Mouse (Mus musculus) limb, embryonic 10.5 days (tissue): ENCODE data around the gene Plac9a. TPM values are rescaled to one million over a fixed set of nuclear protein-coding genes. Genes with fewer than 3 reads are reported as not detected.
"Not testable (repeated sequence)": the region's sequence is repeated elsewhere in the genome, so short reads cannot be mapped to it uniquely, and the experiment has no call there.

ENCODE experiments used
- DNase-seq: peaks from one replicate; pipeline ENCODE4 v3.0.0-alpha.2; 2017; ENCODE audit warnings: low spot score
- H3K27ac ChIP-seq: fragments of 300-500 bp; sonication (generic); 2 replicates; pipeline ENCODE4 v1.5.1; 2016; ENCODE audit warnings: mild to moderate bottlenecking
- H3K27me3 ChIP-seq: fragments of 300-500 bp; sonication (generic); 2 replicates; pipeline ENCODE4 v1.6.1; 2016; ENCODE audit warnings: low read depth, mild to moderate bottlenecking; ENCODE audit not compliant: poor library complexity, severe bottlenecking
- H3K36me3 ChIP-seq: fragments of 300-500 bp; sonication (generic); 2 replicates; pipeline ENCODE4 v1.6.1; 2016; ENCODE audit warnings: mild to moderate bottlenecking, moderate library complexity
- H3K4me1 ChIP-seq: fragments of 300-500 bp; sonication (generic); 2 replicates; pipeline ENCODE4 v1.6.1; 2016
- H3K4me3 ChIP-seq: fragments of 300-500 bp; sonication (generic); 2 replicates; pipeline ENCODE4 v1.5.1; 2016; ENCODE audit warnings: mild to moderate bottlenecking, moderate library complexity
- H3K9me3 ChIP-seq: fragments of 300-500 bp; sonication (generic); replicated peaks from 2 replicates; pipeline ENCODE4 v1.6.1; 2016; ENCODE audit warnings: mild to moderate bottlenecking
- WGBS: fragments of 180-500 bp; shearing (Covaris S2); methylation state at CpG from one replicate; pipeline ENCODE4 v1.1.7; 2016; 5-methylcytosine and 5-hydroxymethylcytosine counted together
- polyA plus RNA-seq: library from polyadenylated mRNA; unstranded; fragments of >200 nt; fragmentation: Nextera tagmentation; extraction: Ambion mirVana; gene quantifications from 2 replicates; pipeline ENCODE4 v1.2.1, GENCODE M21; 2016

Plac9a gene
- not detected in 2 replicates for polyA plus RNA-seq

GRCm38 (mm10) chr14:25903000-25903399 is at the start of gene Plac9a:
TSS of gene Plac9a (minus strand) at chr14:25903100.
- DNase-seq, H3K4me3 ChIP-seq, H3K4me1 ChIP-seq, H3K27me3 ChIP-seq, H3K36me3 ChIP-seq, H3K9me3 ChIP-seq, H3K27ac ChIP-seq: not testable (repeated sequence)
- no CpG with 5 or more reads among the region's 10 CpGs for WGBS

- H3K4me3 ChIP-seq, H3K9me3 ChIP-seq, H3K27me3 ChIP-seq, DNase-seq, H3K36me3 ChIP-seq, H3K4me1 ChIP-seq, H3K27ac ChIP-seq: not testable (repeated sequence)
- no CpG with 5 or more reads among the region's 8 CpGs for WGBS
These were observed 35.1 kb upstream of the Plac9a start, which contains the start of gene Cphx1 for GRCm38 (mm10) chr14:25938004-25938403. TSS of gene Cphx1 (plus strand) at chr14:25938304.

- not testable (repeated sequence) for H3K27ac ChIP-seq, DNase-seq, H3K27me3 ChIP-seq, H3K4me1 ChIP-seq, H3K4me3 ChIP-seq, H3K9me3 ChIP-seq, H3K36me3 ChIP-seq
- WGBS, result no CpG with 5 or more reads among the region's 5 CpGs
These were observed 34.1 kb upstream of the Plac9a start for GRCm38 (mm10) chr14:25936867-25937630.

- not testable (repeated sequence) for H3K4me3 ChIP-seq
These were observed 24.6 kb upstream of the Plac9a start, which contains the start of gene Tmem254a for GRCm38 (mm10) chr14:25927562-25927881. TSS of gene Tmem254a (minus strand) at chr14:25927672.

GRCm38 (mm10) chr14:25926814-25927561 is 24.1 kb upstream of the Plac9a start:
- not testable (repeated sequence) for H3K9me3 ChIP-seq

More at GRCm38 (mm10) chr14:25927562-25927881, 24.6 kb upstream of the Plac9a start, which contains the start of gene Tmem254a:
- H3K27me3 ChIP-seq, DNase-seq, H3K27ac ChIP-seq, H3K9me3 ChIP-seq, H3K4me1 ChIP-seq, H3K36me3 ChIP-seq: not testable (repeated sequence)
- no CpG with 5 or more reads among the region's 10 CpGs for WGBS

GRCm38 (mm10) chr14:25918427-25919170 is 15.7 kb upstream of the Plac9a start:
- not testable (repeated sequence) for H3K27ac ChIP-seq, H3K36me3 ChIP-seq, H3K27me3 ChIP-seq, H3K4me1 ChIP-seq, H3K9me3 ChIP-seq, H3K4me3 ChIP-seq, DNase-seq
- no CpG with 5 or more reads among the region's 5 CpGs for WGBS

More at GRCm38 (mm10) chr14:25926814-25927561, 24.1 kb upstream of the Plac9a start:
- not testable (repeated sequence) for DNase-seq, H3K27me3 ChIP-seq, H3K36me3 ChIP-seq, H3K4me3 ChIP-seq, H3K27ac ChIP-seq, H3K4me1 ChIP-seq
- WGBS, result no CpG with 5 or more reads among the region's 44 CpGs

GRCm38 (mm10) chr14:25908976-25909375 is 6.1 kb upstream of the Plac9a start:
- not testable (repeated sequence) for H3K36me3 ChIP-seq, H3K27me3 ChIP-seq, DNase-seq, H3K4me1 ChIP-seq, H3K4me3 ChIP-seq, H3K27ac ChIP-seq, H3K9me3 ChIP-seq
- WGBS, result no CpG with 5 or more reads among the region's 8 CpGs

- not testable (repeated sequence) for H3K4me1 ChIP-seq, H3K27me3 ChIP-seq, H3K9me3 ChIP-seq, H3K4me3 ChIP-seq, H3K36me3 ChIP-seq, DNase-seq, H3K27ac ChIP-seq
- WGBS, result no CpG with 5 or more reads among the region's 9 CpGs
These were observed 4.4 kb upstream of the Plac9a start for GRCm38 (mm10) chr14:25907272-25907671.

- not testable (repeated sequence) for DNase-seq, H3K27ac ChIP-seq, H3K9me3 ChIP-seq, H3K4me1 ChIP-seq, H3K36me3 ChIP-seq, H3K4me3 ChIP-seq, H3K27me3 ChIP-seq
- 91% methylated on average over 1 of the region's 5 CpGs for WGBS
These were observed 2.3 kb upstream of the Plac9a start for GRCm38 (mm10) chr14:25905243-25905642.

- not testable (repeated sequence) for H3K27ac ChIP-seq, H3K36me3 ChIP-seq, DNase-seq, H3K27me3 ChIP-seq, H3K4me3 ChIP-seq, H3K4me1 ChIP-seq, H3K9me3 ChIP-seq
- no CpG with 5 or more reads among the region's 7 CpGs for WGBS
These were observed 7.2 kb downstream of the Plac9a start for GRCm38 (mm10) chr14:25895686-25896085.

GRCm38 (mm10) chr14:25894566-25894965 is 8.3 kb downstream of the Plac9a start:
- not testable (repeated sequence) for DNase-seq, H3K4me1 ChIP-seq, H3K4me3 ChIP-seq, H3K27ac ChIP-seq, H3K27me3 ChIP-seq, H3K9me3 ChIP-seq, H3K36me3 ChIP-seq
- WGBS, result no CpG with 5 or more reads among the region's 3 CpGs

GRCm38 (mm10) chr14:25885886-25886285 is 17.0 kb downstream of the Plac9a start:
- H3K27me3 ChIP-seq, H3K4me3 ChIP-seq, H3K4me1 ChIP-seq, H3K36me3 ChIP-seq, H3K27ac ChIP-seq, DNase-seq, H3K9me3 ChIP-seq: not testable (repeated sequence)
- WGBS, result no CpG with 5 or more reads among the region's 12 CpGs

- H3K36me3 ChIP-seq, H3K27ac ChIP-seq, H3K27me3 ChIP-seq, H3K9me3 ChIP-seq, DNase-seq, H3K4me3 ChIP-seq, H3K4me1 ChIP-seq: not testable (repeated sequence)
- WGBS, result no CpG with 5 or more reads among the region's 9 CpGs
These were observed 21.1 kb downstream of the Plac9a start for GRCm38 (mm10) chr14:25881769-25882168.
